Mouse (Mus musculus) cerebellum, postnatal 14 days (tissue): ENCODE measurements at regions not wholly inside any gene's neighbourhood (a gene's known extent, or its start where the extent isn't known, plus 50 kb on each side); places are given as distances from the start of the nearest gene placed in this dataset.

Experiments
- DNase-seq, 2 experiments: peaks; one replicate each; pipeline ENCODE4 v3.0.0; 2021; ENCODE audit warnings: mixed read lengths in 2 of 2

DNA sequence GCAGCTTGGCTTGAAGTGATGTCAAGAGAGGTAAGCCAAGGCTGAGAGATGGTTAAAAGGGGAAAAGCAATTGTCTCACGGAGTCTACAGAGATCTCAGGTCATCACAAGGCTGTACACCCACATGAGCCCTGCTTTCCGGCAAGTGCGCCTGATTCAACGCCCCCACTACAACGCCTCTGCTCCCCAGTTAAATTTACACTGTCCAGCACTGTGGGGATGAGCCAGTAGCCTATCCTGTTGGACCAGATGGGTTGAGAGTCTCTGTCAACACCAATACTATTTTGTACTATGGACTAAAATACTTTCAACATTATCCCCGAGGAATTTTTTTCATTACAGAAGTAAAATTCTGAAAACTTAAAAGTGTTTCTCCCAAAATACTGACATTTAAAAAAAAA lies 331.8 kb upstream of the G2e3 start:
- DNase-seq, result no peak

DNA sequence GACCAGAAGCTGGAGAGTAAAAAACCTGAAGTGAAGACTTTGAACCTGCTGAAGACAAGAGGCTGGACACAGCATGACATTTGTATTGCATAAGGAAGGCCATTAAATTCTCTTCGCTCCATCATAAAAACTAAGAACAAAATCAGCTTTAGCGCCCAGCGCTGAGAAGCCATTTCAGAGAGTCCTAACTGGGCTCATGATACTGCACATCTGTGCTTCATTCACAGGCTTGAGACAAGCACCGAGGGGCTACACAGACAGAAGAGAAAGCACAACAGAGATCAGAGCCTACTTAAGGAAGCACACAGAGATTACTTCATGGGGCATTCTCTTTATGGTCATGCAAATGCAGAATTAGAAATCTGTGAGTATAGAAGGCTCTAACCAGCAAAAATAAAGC lies 338.2 kb upstream of the G2e3 start:
- DNase-seq, result no peak

DNA sequence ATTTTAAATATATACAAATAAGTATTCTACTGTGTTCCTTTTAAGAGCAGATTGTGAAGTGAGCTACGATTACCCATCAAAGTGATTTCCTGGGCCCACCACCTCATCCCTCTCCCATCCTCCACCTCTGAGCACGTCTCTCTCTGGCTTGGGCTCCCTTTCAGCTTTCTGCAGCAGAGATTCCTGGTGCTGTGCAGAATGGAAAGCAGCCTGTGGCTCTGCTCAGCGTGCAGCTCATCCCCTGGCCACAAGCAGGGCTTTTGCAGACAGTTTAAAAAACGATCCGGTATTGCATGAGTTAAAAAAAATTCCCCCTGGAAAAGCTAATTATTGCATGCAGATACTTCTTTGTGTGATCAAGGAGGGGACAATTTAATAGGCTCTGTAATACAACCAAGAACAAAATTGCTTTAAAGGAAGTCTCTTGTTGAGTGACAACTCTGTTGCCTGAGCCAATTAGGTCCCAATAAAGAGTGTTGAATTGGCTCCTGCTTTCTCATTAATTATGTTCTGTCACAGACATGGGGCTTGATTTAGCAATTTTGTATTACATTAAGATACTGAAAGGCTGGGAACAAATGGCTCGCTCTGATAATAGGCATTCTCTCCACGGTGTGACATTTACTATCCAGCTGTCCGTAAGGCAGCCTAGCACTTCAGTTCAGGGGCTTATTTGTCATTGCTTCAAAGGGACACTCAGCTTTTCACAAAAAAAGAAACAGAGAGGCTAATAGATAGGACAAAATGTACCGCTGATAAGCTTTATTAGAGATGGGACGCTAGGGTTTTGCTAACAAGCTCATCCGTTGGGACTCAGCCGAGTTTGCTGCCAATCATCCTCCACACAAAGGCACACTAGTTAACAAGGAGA lies 345.9 kb upstream of the G2e3 start:
- DNase-seq, result peak in 1 of 2 experiments; percentile 21

DNA sequence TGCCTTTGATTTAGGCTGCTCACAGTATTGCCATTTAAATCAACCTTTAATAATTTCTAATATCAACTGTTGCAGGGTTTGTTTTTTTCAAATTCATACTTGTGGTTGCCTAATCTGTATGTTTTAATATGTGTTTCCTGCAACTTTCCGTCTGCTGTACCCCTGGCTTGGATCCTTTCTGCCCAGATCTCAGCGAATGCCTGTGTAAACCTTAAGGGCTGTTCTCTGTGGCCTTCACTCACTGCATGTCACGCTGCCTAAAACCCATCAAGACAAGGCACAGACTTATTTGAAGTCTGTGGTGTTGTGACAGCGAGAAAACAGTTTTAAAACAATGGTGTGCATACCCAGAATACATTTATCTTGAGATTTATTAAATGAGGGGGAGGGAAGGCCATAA lies 346.8 kb upstream of the G2e3 start:
- no peak for DNase-seq

DNA sequence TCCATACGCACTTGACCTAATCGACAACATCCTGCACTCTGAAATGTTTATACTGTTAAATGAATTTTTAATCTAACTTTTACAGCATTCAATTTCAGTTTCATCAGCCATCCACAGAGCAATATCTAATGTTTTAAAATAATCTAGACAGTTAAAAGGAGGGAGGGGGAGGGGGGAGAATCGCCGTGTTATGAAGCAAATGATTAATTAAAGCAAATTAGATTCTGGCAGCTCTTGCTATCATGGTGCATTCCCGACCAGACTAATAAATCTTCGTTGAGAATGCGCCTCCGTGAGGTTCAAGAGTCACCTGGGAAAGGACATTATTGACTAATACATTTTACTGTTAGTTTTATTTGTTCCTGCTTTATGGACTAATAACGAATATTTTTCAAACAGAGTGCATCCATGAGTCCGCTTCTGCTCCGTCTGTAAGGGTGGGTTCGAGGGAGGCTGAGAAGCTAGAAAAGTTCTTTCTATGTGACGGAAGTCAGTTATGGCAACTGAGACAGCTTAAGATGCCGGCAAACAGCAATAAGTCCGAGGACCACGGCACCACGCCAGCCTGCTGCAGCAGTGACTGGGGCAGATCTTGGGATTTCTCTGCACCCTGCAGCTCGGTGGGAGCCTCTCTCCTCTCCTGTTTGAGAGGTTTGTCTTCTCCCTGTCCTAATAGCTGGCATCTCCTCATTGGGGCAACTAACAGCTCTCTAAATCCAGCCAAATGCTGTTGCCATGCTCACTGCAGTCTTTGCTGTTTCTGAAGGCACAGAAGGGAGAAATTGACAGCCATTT lies 347.4 kb upstream of the G2e3 start:
- peak; percentile 40 to 53 for DNase-seq

- DNase-seq, result peak; percentile 95 to 98
Observed at GRCm38 (mm10) chr12:50999295-51000237, 348.3 kb upstream of the G2e3 start.

DNA sequence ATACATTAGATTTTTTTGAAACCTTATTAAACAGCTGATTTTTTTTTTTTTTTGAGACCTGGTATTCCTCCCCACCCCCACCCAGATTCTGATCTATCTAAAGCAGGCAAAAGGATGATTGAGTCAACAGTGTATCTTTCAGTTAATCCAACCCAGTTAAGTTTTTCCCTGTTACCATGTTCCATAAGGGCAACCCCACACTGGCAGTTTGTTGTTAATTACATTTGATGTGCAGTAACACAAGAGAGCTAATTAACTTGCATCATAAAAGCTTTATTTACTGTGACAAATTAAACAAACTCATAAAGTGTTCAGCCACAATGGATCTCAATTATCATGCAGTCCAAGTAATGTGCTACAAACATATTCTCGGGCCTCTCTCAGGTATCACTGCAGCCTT lies 346.8 kb upstream of the Prkd1 start:
- no peak for DNase-seq

- no peak for DNase-seq
Observed at GRCm38 (mm10) chr12:50989561-50990325, 340.8 kb upstream of the Prkd1 start.

- no peak for DNase-seq
Observed at GRCm38 (mm10) chr12:50981318-50981717, 332.4 kb upstream of the Prkd1 start.

DNA sequence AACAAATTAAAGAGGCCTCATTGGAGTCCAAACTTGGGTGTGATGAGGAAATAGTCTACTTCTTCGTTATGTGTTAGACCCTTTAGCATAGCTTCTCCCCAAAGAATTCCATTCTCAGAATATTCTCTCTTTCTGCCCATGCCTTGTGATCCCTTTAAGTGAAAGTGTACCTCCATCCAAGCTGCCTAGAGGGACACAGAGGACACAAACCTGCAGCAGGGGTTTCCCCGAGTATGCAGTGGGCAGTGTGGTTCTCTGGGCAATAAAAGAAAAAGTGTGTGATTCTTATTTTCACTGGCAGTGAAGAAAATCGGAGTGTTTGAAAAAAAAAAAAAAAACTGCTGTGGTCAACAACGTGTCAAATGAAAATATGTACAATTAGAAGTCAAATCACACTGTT lies 331.9 kb upstream of the Prkd1 start:
- no peak for DNase-seq

GRCm38 (mm10) chr12:50970759-50971122 lies 321.8 kb upstream of the Prkd1 start:
- DNase-seq, result no peak

GRCm38 (mm10) chr12:50969887-50970758 lies 321.2 kb upstream of the Prkd1 start:
- DNase-seq, result no peak

- DNase-seq, result no peak
Observed at GRCm38 (mm10) chr12:50969402-50969801, 320.5 kb upstream of the Prkd1 start.

GRCm38 (mm10) chr12:50967168-50967810 lies 318.4 kb upstream of the Prkd1 start:
- DNase-seq, result no peak

GRCm38 (mm10) chr12:50953971-50954370 lies 305.1 kb upstream of the Prkd1 start:
- DNase-seq, result no peak

GRCm38 (mm10) chr12:50947035-50947434 lies 298.1 kb upstream of the Prkd1 start:
- no peak for DNase-seq

- DNase-seq, result peak; percentile 89 to 91
Observed at GRCm38 (mm10) chr12:50943741-50944521, 295.0 kb upstream of the Prkd1 start.

DNA sequence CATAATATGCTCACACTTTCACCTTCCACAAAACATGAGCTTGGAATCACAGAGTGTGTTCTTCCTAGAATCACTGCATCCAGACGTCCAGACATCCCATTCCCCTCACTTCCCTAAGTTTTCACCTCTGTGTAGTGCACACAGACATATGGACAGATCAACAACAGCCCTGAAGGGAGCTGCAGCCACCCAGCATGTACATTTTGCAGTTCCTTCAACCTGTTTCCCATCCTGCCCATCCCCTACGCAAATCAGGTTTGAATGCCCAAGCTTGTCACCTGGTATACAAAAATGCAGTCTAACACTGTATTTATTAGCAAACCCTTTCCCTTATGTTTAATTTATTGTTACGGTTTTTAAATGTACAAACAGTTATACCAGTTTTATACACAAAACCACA lies 294.4 kb upstream of the Prkd1 start:
- DNase-seq, result no peak

DNA sequence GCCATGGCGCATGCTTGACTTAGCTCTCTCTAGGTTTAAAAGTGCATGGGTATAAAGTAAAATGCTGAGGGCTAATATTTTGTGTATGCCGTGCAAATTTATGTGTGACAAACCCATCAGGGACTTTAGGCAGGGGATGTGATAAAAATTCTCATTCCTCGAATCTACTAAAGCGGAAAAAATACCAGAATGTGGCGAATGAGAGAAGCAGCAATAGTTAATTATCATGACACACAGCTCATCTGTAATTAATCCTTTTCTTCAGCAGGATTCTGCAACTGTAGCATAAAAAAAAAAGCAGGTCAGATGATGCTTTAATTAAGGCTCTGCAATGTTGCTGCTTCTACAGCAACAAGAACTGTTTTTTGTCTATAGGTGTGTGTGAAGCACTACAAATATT lies 286.6 kb upstream of the Prkd1 start:
- DNase-seq, result no peak

DNA sequence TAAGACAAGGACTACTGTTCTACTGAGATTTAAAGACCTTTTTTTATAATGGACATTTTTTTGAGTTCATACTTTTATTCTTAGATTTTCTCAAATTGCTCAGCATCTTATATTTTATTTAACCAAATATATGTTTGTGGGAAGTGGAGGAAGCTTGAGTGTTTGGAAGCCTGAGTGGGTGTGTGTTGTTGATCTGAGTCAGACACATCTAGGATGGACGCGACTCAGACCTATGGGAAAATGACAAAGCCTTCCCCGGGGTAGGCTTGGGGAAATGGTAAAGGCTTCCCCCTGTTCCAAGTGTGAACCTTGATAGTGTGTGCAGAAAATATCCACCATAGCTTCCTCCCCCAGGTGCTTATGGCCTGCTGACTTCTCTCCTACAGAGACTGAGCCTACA lies 283.6 kb upstream of the Prkd1 start:
- no peak for DNase-seq
